ENCODE assay signal across 10 mouse cellular contexts in genomic region chr8:124294425-124294824, GRCm38 (mm10).
DNase-seq lines count a peak whose midpoint lies in the region; ATAC-seq lines count a peak whose summit lies in the region.
"Had no signal": no experiment of that assay in that cellular context is flagged by ENCODE, and none has a peak within 500 bp of the region (broad histone marks: within the 10 kb centered on the region; RNA-seq: fewer than 3 reads in every experiment).

No protein-coding gene starts in this region.

- H3K36me3 ChIP-seq in lung, embryonic 16.5 days (ENCODE audit: control insufficient read depth, insufficient read depth, low read length) = no peaks in the 10 kb centered on the region
- peaks cover 21% of the 10 kb centered on the region for H3K36me3 ChIP-seq in limb, embryonic 10.5 days
- 0 out of 2 replicates have a peak, but pooled peaks cover 3% of the 10 kb centered on the region for H3K36me3 ChIP-seq in neural tube, embryonic 15.5 days

- H3K4me2 ChIP-seq in lung, embryonic 16.5 days (ENCODE audit: low read depth, low read length) = no peak overlapping the region
- H3K4me2 ChIP-seq in neural tube, embryonic 15.5 days = no peak overlapping the region

- 58% methylated on average over 6 of the region's 6 CpGs for WGBS in lung, embryonic 16.5 days
- 76% methylated on average over 6 of the region's 6 CpGs for whole genome bisulfite sequencing in limb, embryonic 10.5 days
- 40% methylated on average over 6 of the region's 6 CpGs for WGBS in neural tube, embryonic 15.5 days

- H3K9me3 ChIP-seq in lung, embryonic 16.5 days (ENCODE audit: control insufficient read depth, low read length) = no peaks in the 10 kb centered on the region
- H3K9me3 ChIP-seq in limb, embryonic 10.5 days (replicated peaks) = no peaks in the 10 kb centered on the region
- no peaks in the 10 kb centered on the region for H3K9me3 ChIP-seq in neural tube, embryonic 15.5 days (replicated peaks)

- ATAC-seq in lung, embryonic 16.5 days (ENCODE audit: low read depth) = 0 out of 2 replicates have a peak, but pooled peaks have one; percentile 36
- no peak for ATAC-seq in neural tube, embryonic 15.5 days (ENCODE audit: low FRiP score)

- H3K27me3 ChIP-seq in lung, embryonic 16.5 days (ENCODE audit: control insufficient read depth, insufficient read depth, low read depth, low read length) = no peaks in the 10 kb centered on the region
- no peaks in the 10 kb centered on the region for H3K27me3 ChIP-seq in limb, embryonic 10.5 days (ENCODE audit: low read depth, poor library complexity, severe bottlenecking)
- H3K27me3 ChIP-seq in neural tube, embryonic 15.5 days (replicated peaks) = no peaks in the 10 kb centered on the region

- peak; percentile 45 for DNase-seq in gastrocnemius, postnatal 14 days
- DNase-seq in gastrocnemius, postnatal 36 days = no peak
- DNase-seq in lung, postnatal 36 days = no peak
- DNase-seq in limb, embryonic 10.5 days (ENCODE audit: low spot score) = no peak
- no peak for DNase-seq in left cerebral cortex, postnatal 10 days (ENCODE audit: extremely low spot score in 1 of 2, low spot score in 2 of 2)
- DNase-seq in layer of hippocampus, adult 9-10 months (ENCODE audit: low spot score) = no peak
- DNase-seq: kidney, postnatal 25 days; retina, postnatal 1 day had no signal

- intact Hi-C loops in gastrocnemius, postnatal 14 days (cut with DNase I; ENCODE audit: low total_unique reads) = no loop called here
- intact Hi-C loops in gastrocnemius, postnatal 36 days (cut with DNase I) = no loop called here
- intact Hi-C loops in left cerebral cortex, postnatal 10 days (cut with DNase I) = no loop called here

- H3K27ac ChIP-seq in lung, embryonic 16.5 days (ENCODE audit: low read length) = no peak overlapping the region
- H3K27ac ChIP-seq in limb, embryonic 10.5 days = 0 out of 2 replicates have a peak overlapping the region, but pooled peaks have one; percentile 9
- peak overlapping the region; percentile 33; the same call in 1 of the 2 replicates for H3K27ac ChIP-seq in neural tube, embryonic 15.5 days (replicated peaks)

- H3K9ac ChIP-seq in lung, embryonic 16.5 days (ENCODE audit: low read length) = no peak overlapping the region
- no peak overlapping the region for H3K9ac ChIP-seq in neural tube, embryonic 15.5 days (replicated peaks)

- H3K4me3 ChIP-seq in lung, embryonic 16.5 days (ENCODE audit: low read length) = no peak overlapping the region
- H3K4me3 ChIP-seq in limb, embryonic 10.5 days = no peak overlapping the region
- H3K4me3 ChIP-seq in neural tube, embryonic 15.5 days (replicated peaks) = no peak overlapping the region

- H3K4me1 ChIP-seq in lung, embryonic 16.5 days (replicated peaks; ENCODE audit: control insufficient read depth, insufficient read depth, low read length) = peaks cover 9% of the 10 kb centered on the region
- H3K4me1 ChIP-seq in limb, embryonic 10.5 days = peaks cover 20% of the 10 kb centered on the region
- H3K4me1 ChIP-seq in neural tube, embryonic 15.5 days = peaks cover 48% of the 10 kb centered on the region
